Mouse (Mus musculus): Measurements from ENCODE around the gene Pcdh19.

DNA sequence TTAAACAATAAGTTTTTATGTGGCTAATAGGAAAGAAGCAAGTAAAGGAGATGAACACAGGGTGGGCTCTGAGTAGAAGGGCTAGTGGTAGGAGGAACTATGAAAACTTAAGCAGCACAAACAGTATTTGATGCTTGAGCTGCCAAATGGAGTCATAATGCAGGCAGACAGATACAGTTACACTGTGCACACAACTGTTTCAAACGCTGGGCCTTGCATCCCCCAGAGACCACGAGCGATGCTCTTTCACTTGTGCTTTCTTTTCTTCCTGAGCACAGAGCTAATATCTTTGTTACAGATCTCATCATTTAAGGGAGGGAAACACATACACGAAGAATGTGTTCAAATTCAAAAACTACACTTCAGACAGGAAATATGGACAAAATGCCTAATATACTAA, 83.0 kb downstream of the Pcdh19 start:
- TF ChIP-seq POLR2A (IDR thresholded peaks at IDR 0.05; ENCODE audit: borderline replicate concordance, extremely low read depth, low read depth, low read length) (no peak), CTCF (IDR thresholded peaks at IDR 0.05; ENCODE audit: insufficient read depth, low read length) (no peak)

All from lung, adult 2 months (tissue).